Mouse (Mus musculus) cerebral cortex, adult 2 months (tissue): ENCODE results near the gene Cbln1.

Experiments
- WGBS: fragments of 180-500 bp; shearing (Covaris S2); methylation state at CpG from one replicate; pipeline ENCODE4 v1.1.7; 2018; 5-methylcytosine and 5-hydroxymethylcytosine counted together

Gene Cbln1

GRCm38 (mm10) chr8:87472271-87473236, at the start of gene Cbln1:
TSS of gene Cbln1 (minus strand) at chr8:87472609.
- WGBS = under 1% methylated on average over 122 of the region's 122 CpGs

GRCm38 (mm10) chr8:87517132-87517531, 44.7 kb upstream of the Cbln1 start:
- WGBS = 95% methylated on average over 3 of the region's 3 CpGs

- WGBS = 65% methylated on average over 5 of the region's 5 CpGs
These were observed 41.4 kb upstream of the Cbln1 start for GRCm38 (mm10) chr8:87513796-87514195.

GRCm38 (mm10) chr8:87513350-87513749, 40.9 kb upstream of the Cbln1 start:
- 44% methylated on average over 3 of the region's 3 CpGs for WGBS

- WGBS = 51% methylated on average over 6 of the region's 6 CpGs
These were observed 40.2 kb upstream of the Cbln1 start for GRCm38 (mm10) chr8:87512636-87513035.

- WGBS = 79% methylated on average over 9 of the region's 9 CpGs
These were observed 34.6 kb upstream of the Cbln1 start for GRCm38 (mm10) chr8:87507046-87507445.

GRCm38 (mm10) chr8:87504441-87504840, 32.0 kb upstream of the Cbln1 start:
- 74% methylated on average over 5 of the region's 5 CpGs for WGBS

- 78% methylated on average over 6 of the region's 6 CpGs for WGBS
These were observed 30.3 kb upstream of the Cbln1 start for GRCm38 (mm10) chr8:87502684-87503083.

- WGBS = 85% methylated on average over 6 of the region's 6 CpGs
These were observed 25.2 kb upstream of the Cbln1 start for GRCm38 (mm10) chr8:87497641-87498040.

- 74% methylated on average over 7 of the region's 7 CpGs for WGBS
These were observed 24.1 kb upstream of the Cbln1 start for GRCm38 (mm10) chr8:87496511-87496910.

GRCm38 (mm10) chr8:87494862-87495261, 22.5 kb upstream of the Cbln1 start:
- 79% methylated on average over 9 of the region's 9 CpGs for WGBS

- WGBS = 50% methylated on average over 5 of the region's 5 CpGs
These were observed 17.5 kb upstream of the Cbln1 start for GRCm38 (mm10) chr8:87489841-87490415.

- WGBS = 62% methylated on average over 1 of the region's 1 CpGs
These were observed 9.0 kb upstream of the Cbln1 start for GRCm38 (mm10) chr8:87481396-87481795.

GRCm38 (mm10) chr8:87478221-87478620, 5.8 kb upstream of the Cbln1 start:
- WGBS = 72% methylated on average over 3 of the region's 3 CpGs

- WGBS = 80% methylated on average over 3 of the region's 3 CpGs
These were observed 4.8 kb upstream of the Cbln1 start for GRCm38 (mm10) chr8:87477102-87477645.

GRCm38 (mm10) chr8:87475551-87475950, 3.1 kb upstream of the Cbln1 start:
- 77% methylated on average over 3 of the region's 3 CpGs for WGBS

- 76% methylated on average over 8 of the region's 8 CpGs for WGBS
These were observed 2.0 kb upstream of the Cbln1 start for GRCm38 (mm10) chr8:87474379-87474778.

- 48% methylated on average over 2 of the region's 2 CpGs for WGBS
These were observed 1.5 kb upstream of the Cbln1 start for GRCm38 (mm10) chr8:87473940-87474339.

- 2% methylated on average over 30 of the region's 30 CpGs for WGBS
These were observed 905 bp upstream of the Cbln1 start for GRCm38 (mm10) chr8:87473314-87473713.

- WGBS = 3% methylated on average over 36 of the region's 36 CpGs
These were observed 672 bp downstream of the Cbln1 start for GRCm38 (mm10) chr8:87471603-87472270.

- WGBS = 5% methylated on average over 32 of the region's 32 CpGs
These were observed 1.4 kb downstream of the Cbln1 start for GRCm38 (mm10) chr8:87470834-87471602.
